Mouse (Mus musculus) myocyte (in vitro differentiated cells): ENCODE data around the gene Kank3.

Experiments
- CEBPB ChIP-seq: IDR thresholded peaks from 2 replicates; pipeline ENCODE4 v1.6.1; 2011; ENCODE audit warnings: mild to moderate bottlenecking, moderate library complexity; ENCODE audit not compliant: poor library complexity, insufficient read depth, severe bottlenecking
- E2F4 ChIP-seq: IDR thresholded peaks from one replicate; pipeline ENCODE4 v1.6.1; 2011; ENCODE audit warnings: mild to moderate bottlenecking, control low read depth, moderate library complexity; ENCODE audit not compliant: insufficient read depth
- MAX ChIP-seq: IDR thresholded peaks from one replicate; pipeline ENCODE4 v1.6.1; 2011; ENCODE audit warnings: low read depth, mild to moderate bottlenecking, control low read depth
- MYOD1 ChIP-seq, 3 experiments: IDR thresholded peaks; one replicate each; pipeline ENCODE4 v1.6.1; 2011; ENCODE audit warnings: control low read depth in 2 of 3, low read depth in 2 of 3, mild to moderate bottlenecking in 2 of 3, moderate library complexity in 1 of 3; ENCODE audit not compliant: insufficient read length in 2 of 3, control insufficient read depth in 1 of 3
- MYOG ChIP-seq, 3 experiments: IDR thresholded peaks; one replicate each; pipeline ENCODE4 v1.6.1; 2011; ENCODE audit warnings: control low read depth in 2 of 3, low read depth in 2 of 3, mild to moderate bottlenecking in 2 of 3; ENCODE audit not compliant: insufficient read length in 2 of 3, control insufficient read depth in 1 of 3, insufficient read depth in 1 of 3
- POLR2A ChIP-seq: IDR thresholded peaks from one replicate; pipeline ENCODE4 v1.6.1; 2011; ENCODE audit warnings: low read depth, mild to moderate bottlenecking, control low read depth, moderate library complexity; ENCODE audit not compliant: insufficient read length
- POLR2AphosphoS2 ChIP-seq: IDR thresholded peaks from one replicate; pipeline ENCODE4 v1.6.1; 2011; ENCODE audit warnings: low read depth, control low read depth; ENCODE audit not compliant: insufficient read length
- TCF3 ChIP-seq: IDR thresholded peaks from one replicate; pipeline ENCODE4 v1.6.1; 2011; ENCODE audit warnings: low read depth, control low read depth; ENCODE audit not compliant: insufficient read length
- USF1 ChIP-seq: IDR thresholded peaks from one replicate; pipeline ENCODE4 v1.6.1; 2011; ENCODE audit warnings: low read depth, mild to moderate bottlenecking, control low read depth, moderate library complexity

DNA sequence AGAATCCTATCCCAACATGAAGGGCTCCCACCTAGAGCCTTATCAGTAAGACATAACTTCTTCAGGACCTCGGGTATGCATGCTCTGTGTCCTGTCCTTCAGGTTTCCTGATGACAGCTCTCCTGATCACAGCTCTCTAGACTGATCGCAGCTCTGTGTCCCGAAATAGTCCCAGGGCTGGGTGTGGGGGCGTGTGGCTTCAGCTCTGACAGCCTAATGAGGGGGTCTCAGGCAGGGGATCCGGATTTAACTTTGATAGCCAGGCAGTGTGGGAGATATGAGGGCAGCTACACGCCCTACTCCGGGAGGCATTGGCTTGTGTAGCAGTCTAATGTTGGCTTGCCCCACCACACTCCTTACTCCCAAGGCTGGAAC is 810 bp downstream of the Kank3 start:
- no peak for TF ChIP-seq MYOG (IDR thresholded peaks at IDR 0.05; ENCODE audit: control insufficient read depth in 1 of 3, insufficient read depth in 1 of 3, insufficient read length in 2 of 3, low read depth in 2 of 3)
- TF ChIP-seq POLR2A: no peak
- TF ChIP-seq E2F4: no peak
- TF ChIP-seq USF1: no peak
- TF ChIP-seq POLR2AphosphoS2: no peak
- no peak for TF ChIP-seq MAX
- TF ChIP-seq MYOD1 (IDR thresholded peaks at IDR 0.05; ENCODE audit: control insufficient read depth in 1 of 3, insufficient read length in 2 of 3, low read depth in 2 of 3): no peak
- TF ChIP-seq CEBPB: no peak
- no peak for TF ChIP-seq TCF3
